Mouse (Mus musculus) limb, embryonic 14.5 days (tissue): Measurements from ENCODE around the gene Spata48. TPM values are rescaled to one million over a fixed set of nuclear protein-coding genes. Genes with fewer than 3 reads are reported as not detected.

Experiments used
- ATAC-seq: fragments of 200-750 bp; cut with Nextera tagmentation; 2 replicates; pipeline ENCODE4 v1.8.0; 2017; ENCODE audit warnings: low read depth, moderate number of reproducible peaks, moderate TSS enrichment; ENCODE audit not compliant: low FRiP score
- DNase-seq: peaks from one replicate; pipeline ENCODE4 v3.0.0-alpha.2; 2015; ENCODE audit warnings: low spot score
- H3K27ac ChIP-seq: fragments of 300-500 bp; sonication (generic); replicated peaks from 2 replicates; pipeline ENCODE4 v1.5.1; 2014; ENCODE audit warnings: low read depth, mild to moderate bottlenecking, low read length, moderate library complexity, mixed read lengths
- H3K27me3 ChIP-seq: fragments of 300-500 bp; sonication (generic); 2 replicates; pipeline ENCODE4 v1.6.1; 2014; ENCODE audit warnings: low read length, mixed read lengths; ENCODE audit not compliant: control insufficient read depth, insufficient read depth
- H3K36me3 ChIP-seq: fragments of 300-500 bp; sonication (generic); 2 replicates; pipeline ENCODE4 v1.6.1; 2014; ENCODE audit warnings: mild to moderate bottlenecking, low read length, moderate library complexity, mixed read lengths; ENCODE audit not compliant: control insufficient read depth, insufficient read depth
- H3K4me1 ChIP-seq: fragments of 300-500 bp; sonication (generic); 2 replicates; pipeline ENCODE4 v1.6.1; 2014; ENCODE audit warnings: antibody characterized with exemption, low read length, mixed read lengths; ENCODE audit not compliant: control insufficient read depth, insufficient read depth
- H3K4me2 ChIP-seq: fragments of 300-500 bp; sonication (generic); replicated peaks from 2 replicates; pipeline ENCODE4 v1.6.1; 2014; ENCODE audit warnings: low read depth, mild to moderate bottlenecking, low read length, moderate library complexity; ENCODE audit not compliant: severe bottlenecking
- H3K4me3 ChIP-seq: fragments of 300-500 bp; sonication (generic); replicated peaks from 2 replicates; pipeline ENCODE4 v1.5.1; 2014; ENCODE audit warnings: low read length
- H3K9ac ChIP-seq: fragments of 300-500 bp; sonication (generic); 2 replicates; pipeline ENCODE4 v1.6.1; 2014; ENCODE audit warnings: mild to moderate bottlenecking, low read depth, low read length, moderate library complexity; ENCODE audit not compliant: severe bottlenecking
- H3K9me3 ChIP-seq: fragments of 300-500 bp; sonication (generic); 2 replicates; pipeline ENCODE4 v1.6.1; 2016; ENCODE audit warnings: low read length; ENCODE audit not compliant: control insufficient read depth
- POLR2A ChIP-seq: fragments of 200-500 bp; IDR thresholded peaks from 2 replicates; pipeline ENCODE4 v1.8.0; 2012; ENCODE audit warnings: inconsistent platforms, mild to moderate bottlenecking, moderate library complexity, borderline replicate concordance; ENCODE audit not compliant: insufficient read depth, insufficient read length; ENCODE audit errors: extremely low read depth
- WGBS: fragments of 180-500 bp; shearing (Covaris S2); extraction: QIAGEN DNeasy Blood & Tissue Kit; methylation state at CpG from one replicate; pipeline ENCODE4 v1.1.7; 2014; 5-methylcytosine and 5-hydroxymethylcytosine counted together
- polyA plus RNA-seq, 2 experiments: library from polyadenylated mRNA; depleted of rRNA in 1 of 2; stranded (reverse) in 1 of 2; unstranded in 1 of 2; fragments of >200 nt; fragmentation: Nextera tagmentation in 1 of 2; extraction: Ambion mirVana in 1 of 2; gene quantifications; 2 replicates each; pipeline versions ENCODE4 v1.2.1 to v1.2.3; 2012 to 2014

The Spata48 gene
- polyA plus RNA-seq, 2 experiments = 0.52 to 0.70 TPM

DNA sequence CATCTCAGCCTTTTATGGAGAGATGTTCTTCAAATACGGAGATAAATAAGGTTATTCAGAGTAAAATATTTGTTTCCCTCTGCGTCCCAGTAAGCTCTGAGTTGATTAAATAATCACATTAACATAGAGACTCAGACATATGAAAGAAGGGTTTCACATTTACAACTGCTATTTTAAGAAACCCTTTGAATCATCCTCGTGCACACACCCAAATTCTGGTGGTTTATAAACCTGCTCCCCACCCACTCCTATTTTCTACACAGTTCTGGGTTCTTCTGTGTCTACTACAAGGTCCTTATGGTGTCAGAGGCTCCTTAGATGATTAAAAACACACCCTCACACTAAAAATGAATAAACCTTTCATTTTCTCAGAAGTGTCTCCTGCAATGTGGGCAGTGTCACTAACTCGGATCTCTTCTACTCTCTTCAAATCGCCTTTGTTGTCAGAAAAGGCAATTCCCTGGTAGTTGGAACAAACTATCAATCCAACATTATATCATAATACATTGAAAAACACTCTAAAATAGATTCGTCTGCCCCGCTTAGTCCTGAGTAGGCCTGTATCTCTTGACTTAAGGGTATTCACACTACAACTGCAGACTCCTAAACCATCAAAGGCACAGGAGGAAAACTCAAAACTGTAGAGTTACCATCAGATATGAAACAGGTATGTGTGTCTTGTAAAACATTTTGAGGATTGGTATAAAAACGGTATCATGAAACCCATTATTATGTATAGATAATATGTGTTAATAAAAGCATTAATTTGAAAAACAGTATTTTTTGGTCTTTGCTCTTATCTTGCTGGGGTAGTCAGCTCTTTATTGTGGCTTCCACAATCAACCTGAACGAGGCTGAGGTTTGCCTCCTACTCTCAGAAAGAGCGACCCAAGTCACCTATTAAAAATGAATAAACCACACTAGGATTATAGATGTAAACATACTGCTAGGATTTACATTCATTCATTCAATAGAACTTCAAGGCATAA is 57.7 kb downstream of the Spata48 start:
- Histone ChIP-seq H3K36me3 (no peaks in the 10 kb centered on the region), H3K27me3 (no peaks in the 10 kb centered on the region), H3K4me1 (no peaks in the 10 kb centered on the region), H3K4me2 (no peak overlapping the region), H3K9me3 (no peaks in the 10 kb centered on the region), H3K27ac (no peak overlapping the region), H3K4me3 (no peak overlapping the region), H3K9ac (no peak overlapping the region)
- TF ChIP-seq POLR2A = no peak
- DNase-seq (no peak), ATAC-seq (no peak)
- WGBS = 80% methylated on average over 10 of the region's 10 CpGs

DNA sequence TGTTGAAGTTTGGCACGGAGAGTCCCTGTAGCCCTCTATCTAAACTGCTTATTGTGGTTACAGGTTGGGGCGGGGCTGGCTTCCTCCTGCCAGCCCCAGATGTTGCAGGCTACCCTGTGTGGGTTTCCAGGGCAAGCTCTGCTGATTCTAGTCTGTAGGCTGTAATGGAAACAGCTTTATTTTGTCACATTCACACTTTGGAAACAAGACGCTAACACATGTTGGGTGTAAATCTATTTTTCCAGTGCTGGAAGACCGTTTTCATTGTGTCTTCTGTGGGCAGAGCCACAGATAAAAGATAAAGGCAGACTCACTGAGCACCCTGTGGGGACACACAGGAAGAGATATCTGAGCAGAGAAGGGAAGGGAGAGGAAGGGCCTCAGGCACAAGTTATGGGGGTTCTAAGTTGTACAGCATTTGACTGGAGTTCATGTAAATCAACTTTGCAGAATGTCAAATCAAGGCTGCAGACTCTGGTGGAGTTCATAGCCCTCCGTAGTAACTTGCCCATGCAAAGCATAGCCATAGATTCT is 60.1 kb downstream of the Spata48 start:
- H3K36me3 ChIP-seq = no peaks in the 10 kb centered on the region
- no peaks in the 10 kb centered on the region for H3K27me3 ChIP-seq
- no peak overlapping the region for H3K27ac ChIP-seq
- H3K9me3 ChIP-seq = no peaks in the 10 kb centered on the region
- no peaks in the 10 kb centered on the region for H3K4me1 ChIP-seq
- no peak overlapping the region for H3K9ac ChIP-seq
- no peak overlapping the region for H3K4me2 ChIP-seq
- ATAC-seq (no peak), DNase-seq (no peak)
- 70% methylated on average over 5 of the region's 5 CpGs for WGBS
- no peak for TF ChIP-seq POLR2A
- H3K4me3 ChIP-seq = no peak overlapping the region

DNA sequence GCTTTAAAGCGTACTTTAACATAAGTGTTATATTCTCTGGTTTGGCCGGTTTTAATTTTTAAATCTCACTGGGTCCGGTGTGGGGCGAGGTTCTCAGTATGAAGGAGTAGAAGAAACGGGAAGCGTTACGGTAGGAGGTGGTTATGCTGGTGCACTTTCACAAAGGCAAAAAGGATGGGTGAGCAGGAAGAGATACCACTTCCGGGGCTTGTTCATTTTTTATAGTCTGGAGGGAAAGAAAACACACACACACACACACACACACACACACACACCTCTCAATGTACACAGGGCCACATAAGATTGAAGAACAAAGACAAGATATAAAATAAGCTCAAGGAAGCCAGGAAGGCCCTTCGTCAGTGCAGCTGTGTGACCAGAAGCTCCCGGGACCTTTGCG is 66.9 kb downstream of the Spata48 start:
- H3K27ac ChIP-seq = no peak overlapping the region
- H3K4me1 ChIP-seq = no peaks in the 10 kb centered on the region
- H3K4me2 ChIP-seq = no peak overlapping the region
- ATAC-seq (no peak), DNase-seq (no peak)
- H3K27me3 ChIP-seq = no peaks in the 10 kb centered on the region
- H3K36me3 ChIP-seq = no peaks in the 10 kb centered on the region
- H3K9me3 ChIP-seq = no peaks in the 10 kb centered on the region
- TF ChIP-seq POLR2A = no peak
- no peak overlapping the region for H3K4me3 ChIP-seq
- 85% methylated on average over 11 of the region's 11 CpGs for WGBS
- no peak overlapping the region for H3K9ac ChIP-seq

DNA sequence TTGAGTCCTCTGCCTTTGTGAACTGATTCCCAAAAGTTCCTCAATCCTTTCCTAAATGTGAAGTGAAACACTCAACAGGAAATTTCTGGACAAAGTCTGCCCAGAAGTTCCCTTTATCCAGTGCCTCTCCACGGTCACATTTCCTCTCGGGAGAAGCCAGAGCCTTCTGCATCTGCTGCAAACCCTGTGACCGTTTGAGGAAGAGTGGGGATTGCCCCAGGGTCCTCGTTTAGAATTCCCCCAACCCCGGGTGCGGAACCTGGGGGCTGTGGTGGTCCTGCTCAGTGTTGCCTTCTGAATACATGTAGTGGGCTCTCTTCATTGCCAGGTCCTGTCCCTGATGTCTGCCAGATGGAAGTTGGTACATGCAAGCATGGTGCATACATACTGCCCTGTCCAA is 67.3 kb downstream of the Spata48 start:
- WGBS = 61% methylated on average over 6 of the region's 6 CpGs

DNA sequence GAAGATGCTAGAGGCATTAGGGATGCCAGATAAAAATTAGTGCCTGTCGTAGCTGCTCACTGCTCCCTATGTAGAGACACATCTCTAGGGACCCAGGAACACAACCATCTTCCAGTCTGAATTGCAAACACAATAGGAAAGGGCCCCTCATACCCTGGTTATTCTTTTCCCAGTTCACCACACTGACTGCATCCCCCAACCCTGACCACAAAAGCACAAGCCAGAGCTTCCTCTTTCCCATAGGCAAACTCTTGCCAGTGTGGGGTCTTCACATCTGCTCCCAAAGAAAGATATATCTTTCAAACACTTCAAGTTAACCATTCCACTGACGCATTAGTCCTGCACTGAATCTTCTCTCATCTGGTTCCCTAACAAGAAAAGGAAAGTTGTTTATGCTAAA is 68.2 kb downstream of the Spata48 start:
- no peaks in the 10 kb centered on the region for H3K4me1 ChIP-seq
- no peaks in the 10 kb centered on the region for H3K27me3 ChIP-seq
- H3K4me3 ChIP-seq = no peak overlapping the region
- no peak overlapping the region for H3K9ac ChIP-seq
- no peak overlapping the region for H3K4me2 ChIP-seq
- no peak for DNase-seq
- no peak for ATAC-seq
- no peak for TF ChIP-seq POLR2A
- 81% methylated on average over 2 of the region's 2 CpGs for WGBS
- H3K9me3 ChIP-seq = no peaks in the 10 kb centered on the region
- no peaks in the 10 kb centered on the region for H3K36me3 ChIP-seq
- no peak overlapping the region for H3K27ac ChIP-seq

More for the DNA sequence above, 67.3 kb downstream of the Spata48 start:
- DNase-seq (no peak), ATAC-seq (no peak)
- Histone ChIP-seq H3K36me3 (no peaks in the 10 kb centered on the region), H3K4me3 (no peak overlapping the region), H3K4me1 (no peaks in the 10 kb centered on the region), H3K9ac (no peak overlapping the region), H3K9me3 (no peaks in the 10 kb centered on the region), H3K27me3 (no peaks in the 10 kb centered on the region), H3K27ac (no peak overlapping the region), H3K4me2 (no peak overlapping the region)
- no peak for TF ChIP-seq POLR2A
